Mouse (Mus musculus): ENCODE measurements around the gene Camk1.
"Not testable (repeated sequence)": the region's sequence is repeated elsewhere in the genome, so short reads cannot be mapped to it uniquely, and the experiment has no call there.

The Camk1 gene

GRCm38 (mm10) chr6:113361476-113361875, 17.7 kb upstream of the Camk1 start:
- DNase-seq (ENCODE audit: extremely low read depth, low read depth, low spot score) = no peak

GRCm38 (mm10) chr6:113353696-113354095, 9.9 kb upstream of the Camk1 start:
- DNase-seq (ENCODE audit: extremely low read depth, low read depth, low spot score) = no peak

GRCm38 (mm10) chr6:113352820-113353219, 9.0 kb upstream of the Camk1 start:
- no peak for DNase-seq (ENCODE audit: extremely low read depth, low read depth, low spot score)

- no peak for DNase-seq (ENCODE audit: extremely low read depth, low read depth, low spot score)
These were observed 7.9 kb upstream of the Camk1 start for GRCm38 (mm10) chr6:113351653-113352052.

- no peak for DNase-seq (ENCODE audit: extremely low read depth, low read depth, low spot score)
These were observed 7.4 kb upstream of the Camk1 start for GRCm38 (mm10) chr6:113351161-113351560.

- no peak for DNase-seq (ENCODE audit: extremely low read depth, low read depth, low spot score)
These were observed 6.8 kb upstream of the Camk1 start for GRCm38 (mm10) chr6:113350538-113350937.

GRCm38 (mm10) chr6:113346897-113347296, 3.1 kb upstream of the Camk1 start:
- no peak for DNase-seq (ENCODE audit: extremely low read depth, low read depth, low spot score)

GRCm38 (mm10) chr6:113344321-113344720, 537 bp upstream of the Camk1 start:
- no peak for DNase-seq (ENCODE audit: extremely low read depth, low read depth, low spot score)

GRCm38 (mm10) chr6:113342297-113342696, 1.5 kb downstream of the Camk1 start:
- no peak for DNase-seq (ENCODE audit: extremely low read depth, low read depth, low spot score)

GRCm38 (mm10) chr6:113341574-113341973, 2.2 kb downstream of the Camk1 start:
- DNase-seq (ENCODE audit: extremely low read depth, low read depth, low spot score) = no peak

- DNase-seq (ENCODE audit: extremely low read depth, low read depth, low spot score) = no peak
These were observed 6.7 kb downstream of the Camk1 start for GRCm38 (mm10) chr6:113336852-113337620.

- no peak for DNase-seq (ENCODE audit: extremely low read depth, low read depth, low spot score)
These were observed 9.6 kb downstream of the Camk1 start for GRCm38 (mm10) chr6:113334216-113334615.

GRCm38 (mm10) chr6:113333137-113333950, 10.4 kb downstream of the Camk1 start:
- DNase-seq (ENCODE audit: extremely low read depth, low read depth, low spot score) = no peak

- DNase-seq (ENCODE audit: extremely low read depth, low read depth, low spot score) = not testable (repeated sequence)
These were observed 11.1 kb downstream of the Camk1 start for GRCm38 (mm10) chr6:113332734-113333133.

- no peak for DNase-seq (ENCODE audit: extremely low read depth, low read depth, low spot score)
These were observed 12.1 kb downstream of the Camk1 start for GRCm38 (mm10) chr6:113331721-113332120.

- DNase-seq (ENCODE audit: extremely low read depth, low read depth, low spot score) = no peak
These were observed 13.2 kb downstream of the Camk1 start for GRCm38 (mm10) chr6:113330547-113330946.

- DNase-seq (ENCODE audit: extremely low read depth, low read depth, low spot score) = no peak
These were observed 14.4 kb downstream of the Camk1 start for GRCm38 (mm10) chr6:113329396-113329795.

GRCm38 (mm10) chr6:113326533-113327315, 17.1 kb downstream of the Camk1 start, which contains the start of gene Ogg1:
Gene Ogg1, plus strand, starts transcription at chr6:113326972.
- DNase-seq (ENCODE audit: extremely low read depth, low read depth, low spot score) = peak; percentile 92

GRCm38 (mm10) chr6:113315972-113316371, 27.8 kb downstream of the Camk1 start:
- no peak for DNase-seq (ENCODE audit: extremely low read depth, low read depth, low spot score)

- DNase-seq (ENCODE audit: extremely low read depth, low read depth, low spot score) = no peak
These were observed 35.6 kb downstream of the Camk1 start for GRCm38 (mm10) chr6:113308141-113308540.

- no peak for DNase-seq (ENCODE audit: extremely low read depth, low read depth, low spot score)
These were observed 36.2 kb downstream of the Camk1 start for GRCm38 (mm10) chr6:113307481-113308121.

All from fat pad, adult 2 months (tissue).